Mouse (Mus musculus): ENCODE data around the gene S100a8. TPM values are rescaled to one million over a fixed set of nuclear protein-coding genes. Genes with fewer than 3 reads are reported as not detected.

The S100a8 gene
- polyA plus RNA-seq, 1 experiment from 2014 or later: 22.6 TPM

DNA sequence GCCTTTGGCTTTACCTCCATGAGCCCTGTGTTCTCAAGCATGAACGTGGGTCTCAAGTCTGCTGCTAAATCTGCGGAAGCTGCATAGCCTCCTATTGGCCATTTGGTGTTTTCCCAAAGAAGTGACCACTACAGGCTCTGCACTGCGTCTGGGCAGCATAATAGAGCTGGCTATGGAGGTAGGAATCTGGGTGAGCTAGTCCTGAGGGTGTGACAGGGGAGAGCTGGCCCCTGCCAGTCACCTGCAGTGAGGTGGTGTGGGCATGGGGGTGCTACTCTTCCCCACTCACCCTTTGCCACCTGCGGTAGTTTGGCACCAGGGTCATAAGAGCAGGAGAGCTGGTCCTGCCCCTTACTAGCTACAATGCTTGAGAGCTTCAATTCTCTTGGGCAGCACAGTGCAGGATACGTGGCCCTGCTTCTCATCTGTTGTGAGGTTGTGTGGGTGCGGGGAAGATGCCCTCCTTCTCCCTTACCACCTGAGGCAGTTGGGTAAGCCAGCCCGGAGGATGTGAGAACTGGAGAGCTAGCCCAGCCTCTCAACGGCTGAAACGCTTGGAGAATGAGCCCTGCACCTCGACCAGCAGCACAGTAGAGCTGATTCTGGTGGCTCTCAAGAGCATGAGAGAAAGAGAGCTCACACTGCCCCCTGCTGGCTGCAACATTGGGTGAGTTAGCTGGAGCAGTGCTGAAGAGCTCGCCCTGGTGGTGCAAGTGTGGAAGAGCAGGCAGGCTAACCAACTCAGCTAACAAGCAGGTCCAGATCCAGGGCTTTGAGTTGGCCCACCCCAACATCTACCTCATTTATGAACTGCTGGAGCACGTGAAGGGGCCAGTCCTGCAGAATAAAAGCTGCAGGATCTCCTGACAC lies 41.0 kb downstream of the S100a8 start:
- WGBS: 45% methylated on average over 12 of the region's 12 CpGs
- no peak overlapping the region for H3K27ac ChIP-seq (ENCODE audit: low read length)
- no peaks in the 10 kb centered on the region for H3K27me3 ChIP-seq (ENCODE audit: insufficient read depth, low read length)
- no peak overlapping the region for H3K4me3 ChIP-seq (ENCODE audit: low read length)
- no peak overlapping the region for H3K4me2 ChIP-seq (replicated peaks; ENCODE audit: low read depth, low read length)
- H3K9ac ChIP-seq (replicated peaks; ENCODE audit: low read length): no peak overlapping the region
- no peaks in the 10 kb centered on the region for H3K4me1 ChIP-seq (ENCODE audit: insufficient read depth, low read length)
- H3K36me3 ChIP-seq (ENCODE audit: insufficient read depth, low read length): no peaks in the 10 kb centered on the region
- ATAC-seq (ENCODE audit: low FRiP score, low TSS enrichment): peak; percentile 71
- no peaks in the 10 kb centered on the region for H3K9me3 ChIP-seq (ENCODE audit: low read length)

Other genes with a start within 250 kb of the S100a8 start
- gene Ints3, start 235.4 kb upstream of the S100a8 start, polyA plus RNA-seq (2015; fragmentation: Nextera tagmentation; extraction: Ambion mirVana): 32.7 and 33.3 TPM in 2 replicates
- 20.0 and 20.5 TPM in 2 replicates for gene Npr1, start 203.1 kb upstream of the S100a8 start, polyA plus RNA-seq (2015; fragmentation: Nextera tagmentation; extraction: Ambion mirVana)
- gene Ilf2, start 192.9 kb upstream of the S100a8 start, polyA plus RNA-seq (2015; fragmentation: Nextera tagmentation; extraction: Ambion mirVana): 219 and 223 TPM in 2 replicates
- 73.9 and 80.1 TPM in 2 replicates for gene Snapin, start 177.9 kb upstream of the S100a8 start, polyA plus RNA-seq (2015; fragmentation: Nextera tagmentation; extraction: Ambion mirVana)
- gene Chtop, start 159.5 kb upstream of the S100a8 start, polyA plus RNA-seq (2015; fragmentation: Nextera tagmentation; extraction: Ambion mirVana): 135 and 144 TPM in 2 replicates
- 116 and 122 TPM in 2 replicates for gene S100a1, start 154.6 kb upstream of the S100a8 start, polyA plus RNA-seq (2015; fragmentation: Nextera tagmentation; extraction: Ambion mirVana)
- 43.4 and 45.8 TPM in 2 replicates for gene S100a13, start 154.5 kb upstream of the S100a8 start, polyA plus RNA-seq (2015; fragmentation: Nextera tagmentation; extraction: Ambion mirVana)
- gene S100a14, start 142.1 kb upstream of the S100a8 start, polyA plus RNA-seq (2015; fragmentation: Nextera tagmentation; extraction: Ambion mirVana): 7.5 and 7.9 TPM in 2 replicates
- 214 and 232 TPM in 2 replicates for gene S100a16, start 131.7 kb upstream of the S100a8 start, polyA plus RNA-seq (2015; fragmentation: Nextera tagmentation; extraction: Ambion mirVana)
- gene S100a3, start 108.4 kb upstream of the S100a8 start, polyA plus RNA-seq (2015; fragmentation: Nextera tagmentation; extraction: Ambion mirVana): 0.12 and 0.44 TPM in 2 replicates
- gene S100a2, start 78.7 kb upstream of the S100a8 start, polyA plus RNA-seq (2015; fragmentation: Nextera tagmentation; extraction: Ambion mirVana): not detected in 2 replicates
- gene Gm42674, start 67.1 kb upstream of the S100a8 start, polyA plus RNA-seq (2015; fragmentation: Nextera tagmentation; extraction: Ambion mirVana): not detected in 2 replicates
- 3.6 and 5.5 TPM in 2 replicates for gene S100a4, start 65.2 kb upstream of the S100a8 start, polyA plus RNA-seq (2015; fragmentation: Nextera tagmentation; extraction: Ambion mirVana)
- 0.45 and 0.99 TPM in 2 replicates for gene S100a5, start 60.5 kb upstream of the S100a8 start, polyA plus RNA-seq (2015; fragmentation: Nextera tagmentation; extraction: Ambion mirVana)
- 173 and 181 TPM in 2 replicates for gene S100a6, start 56.1 kb upstream of the S100a8 start, polyA plus RNA-seq (2015; fragmentation: Nextera tagmentation; extraction: Ambion mirVana)
- 0.12 and 0.36 TPM in 2 replicates for gene S100a7a, start 15.0 kb upstream of the S100a8 start, polyA plus RNA-seq (2015; fragmentation: Nextera tagmentation; extraction: Ambion mirVana)
- gene S100a9, start 26.7 kb downstream of the S100a8 start, polyA plus RNA-seq (2015; fragmentation: Nextera tagmentation; extraction: Ambion mirVana): 9.6 and 15.0 TPM in 2 replicates
- gene Pglyrp4, start 57.9 kb downstream of the S100a8 start, polyA plus RNA-seq (2015; fragmentation: Nextera tagmentation; extraction: Ambion mirVana): not detected in 2 replicates
- not detected in 2 replicates for gene Gm5849, start 108.9 kb downstream of the S100a8 start, polyA plus RNA-seq (2015; fragmentation: Nextera tagmentation; extraction: Ambion mirVana)